In the genomic region with DNA sequence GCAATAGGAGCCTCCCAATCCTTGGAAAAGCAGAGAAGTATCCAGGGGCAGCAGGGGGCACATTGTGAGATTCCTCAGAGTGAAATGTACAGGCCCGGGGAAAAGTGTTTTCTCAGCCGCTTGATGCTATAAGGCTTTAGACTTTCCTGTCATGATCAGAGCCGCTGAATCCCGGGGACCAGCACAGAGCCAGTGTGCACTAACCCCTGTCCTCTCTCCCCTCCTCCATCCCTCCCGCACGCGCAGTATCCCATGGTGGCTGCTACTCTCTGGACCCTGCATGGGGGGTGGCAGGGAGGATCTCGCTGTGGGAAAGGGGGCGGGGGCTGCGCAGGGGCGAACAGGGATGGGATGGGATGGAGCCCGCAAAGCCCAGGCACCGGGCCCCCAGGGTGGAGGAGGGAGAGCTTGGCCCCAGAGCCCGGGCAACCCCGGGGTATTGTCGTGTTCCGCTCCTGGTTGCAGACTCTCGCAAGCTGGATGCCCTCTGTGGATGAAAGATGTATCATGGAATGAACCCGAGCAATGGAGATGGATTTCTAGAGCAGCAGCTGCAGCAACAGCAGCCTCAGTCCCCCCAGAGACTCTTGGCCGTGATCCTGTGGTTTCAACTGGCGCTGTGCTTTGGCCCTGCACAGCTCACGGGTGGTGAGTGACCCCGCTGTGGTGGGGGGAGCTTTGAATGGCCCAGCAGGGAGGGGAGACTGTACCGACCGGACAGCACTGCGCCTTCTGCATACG, we compare ENCODE assay signal across 8 mouse cellular contexts. TPM values are rescaled to one million over a fixed set of nuclear protein-coding genes. Genes with fewer than 3 reads are reported as not detected.
DNase-seq lines count a peak whose midpoint lies in the region; ATAC-seq and TF ChIP-seq lines count a peak whose summit lies in the region.

No protein-coding gene starts in this region.

- under 1% methylated on average over 27 of the region's 27 CpGs for whole genome bisulfite sequencing in embryonic facial prominence, embryonic 11.5 days
- 0% methylated on average over 26 of the region's 27 CpGs for WGBS in hindbrain, embryonic 14.5 days
- WGBS in liver, embryonic 11.5 days: 3% methylated on average over 27 of the region's 27 CpGs

- DNase-seq in adrenal gland, adult 2 months: peak; percentile 14
- no peak for DNase-seq in adrenal gland, postnatal 4 days (ENCODE audit: low spot score in 2 of 2)
- DNase-seq in embryonic facial prominence, embryonic 11.5 days (ENCODE audit: low spot score): peak; percentile 59
- peak; percentile 49 for DNase-seq in hindbrain, embryonic 14.5 days (ENCODE audit: low spot score)
- peak; percentile 52 for DNase-seq in liver, embryonic 11.5 days (ENCODE audit: low spot score)
- DNase-seq in right cerebral cortex, postnatal 14 days: peak; percentile 37
- no peak for DNase-seq in gastrocnemius, adult 8-10 months (ENCODE audit: low spot score in 2 of 2)

- no peak for TF ChIP-seq CTCF in ES-Bruce4 (IDR thresholded peaks at IDR 0.05; ENCODE audit: low read depth, low read length)

- peak overlapping the region; percentile 94 for H3K4me2 ChIP-seq in embryonic facial prominence, embryonic 11.5 days (ENCODE audit: low read depth, low read length)
- peak overlapping the region; percentile 89 for H3K4me2 ChIP-seq in hindbrain, embryonic 14.5 days (replicated peaks)
- peak overlapping the region; percentile 80 for H3K4me2 ChIP-seq in liver, embryonic 11.5 days

- peak; percentile 83 for ATAC-seq in embryonic facial prominence, embryonic 11.5 days (replicated peaks; ENCODE audit: insufficient number of reproducible peaks, low FRiP score, low TSS enrichment, low read depth)
- ATAC-seq in hindbrain, embryonic 14.5 days (ENCODE audit: low FRiP score): peak; percentile 78
- ATAC-seq in liver, embryonic 11.5 days (replicated peaks; ENCODE audit: low FRiP score): peak; percentile 37

- no peak overlapping the region for H3K27ac ChIP-seq in ES-Bruce4 (ENCODE audit: insufficient read depth, low read length)
- H3K27ac ChIP-seq in embryonic facial prominence, embryonic 11.5 days (replicated peaks; ENCODE audit: low read depth, low read length): peak overlapping the region; percentile 28; the same call in 1 of the 2 replicates
- H3K27ac ChIP-seq in hindbrain, embryonic 14.5 days: peak overlapping the region; percentile 86
- no peak overlapping the region for H3K27ac ChIP-seq in liver, embryonic 11.5 days (ENCODE audit: low read depth, low read length)

- H3K9ac ChIP-seq in ES-Bruce4 (ENCODE audit: low read depth, poor library complexity, severe bottlenecking): peak overlapping the region; percentile 61
- H3K9ac ChIP-seq in embryonic facial prominence, embryonic 11.5 days (replicated peaks; ENCODE audit: low read length): peak overlapping the region; percentile 51
- H3K9ac ChIP-seq in hindbrain, embryonic 14.5 days: peak overlapping the region; percentile 76
- no peak overlapping the region for H3K9ac ChIP-seq in liver, embryonic 11.5 days (ENCODE audit: low read depth, low read length)

- no peak for TF ChIP-seq POLR2A in ES-Bruce4 (IDR thresholded peaks at IDR 0.05; ENCODE audit: insufficient read depth, low read length)

- no peaks in the 10 kb centered on the region for H3K9me3 ChIP-seq in ES-Bruce4 (replicated peaks; ENCODE audit: control insufficient read depth, insufficient read depth, low read length, poor library complexity, severe bottlenecking)
- H3K9me3 ChIP-seq in embryonic facial prominence, embryonic 11.5 days (replicated peaks; ENCODE audit: control insufficient read depth, low read length): no peaks in the 10 kb centered on the region
- no peaks in the 10 kb centered on the region for H3K9me3 ChIP-seq in hindbrain, embryonic 14.5 days (ENCODE audit: control insufficient read depth, low read length)
- H3K9me3 ChIP-seq in liver, embryonic 11.5 days (ENCODE audit: control insufficient read depth, low read length): no peaks in the 10 kb centered on the region

- H3K4me3 ChIP-seq in ES-Bruce4 (ENCODE audit: low read depth, low read length): peak overlapping the region; percentile 80
- H3K4me3 ChIP-seq in embryonic facial prominence, embryonic 11.5 days (ENCODE audit: low read depth, low read length): peak overlapping the region; percentile 68
- H3K4me3 ChIP-seq in hindbrain, embryonic 14.5 days (replicated peaks; ENCODE audit: low read length): peak overlapping the region; percentile 53
- peak overlapping the region; percentile 61 for H3K4me3 ChIP-seq in liver, embryonic 11.5 days (ENCODE audit: low read depth, low read length)

- no peaks in the 10 kb centered on the region for H3K36me3 ChIP-seq in ES-Bruce4 (ENCODE audit: control insufficient read depth, insufficient read depth, low read length, poor library complexity, severe bottlenecking)
- no peaks in the 10 kb centered on the region for H3K36me3 ChIP-seq in embryonic facial prominence, embryonic 11.5 days (replicated peaks; ENCODE audit: control insufficient read depth, insufficient read depth, low read depth, low read length)
- H3K36me3 ChIP-seq in hindbrain, embryonic 14.5 days (replicated peaks; ENCODE audit: control insufficient read depth, insufficient read depth): no peaks in the 10 kb centered on the region
- H3K36me3 ChIP-seq in liver, embryonic 11.5 days (ENCODE audit: control insufficient read depth, insufficient read depth, low read length): no peaks in the 10 kb centered on the region

- no peaks in the 10 kb centered on the region for H3K4me1 ChIP-seq in ES-Bruce4 (ENCODE audit: control insufficient read depth, insufficient read depth, low read length)
- peaks cover 5% of the 10 kb centered on the region; the same call in 1 of the 2 replicates for H3K4me1 ChIP-seq in embryonic facial prominence, embryonic 11.5 days (ENCODE audit: control insufficient read depth, insufficient read depth, low read length)
- H3K4me1 ChIP-seq in hindbrain, embryonic 14.5 days (replicated peaks; ENCODE audit: control insufficient read depth, insufficient read depth, low read length): peaks cover 12% of the 10 kb centered on the region; the same call in 1 of the 2 replicates
- peaks cover 6% of the 10 kb centered on the region for H3K4me1 ChIP-seq in liver, embryonic 11.5 days (replicated peaks; ENCODE audit: control insufficient read depth, insufficient read depth, low read length)

- H3K27me3 ChIP-seq in ES-Bruce4 (ENCODE audit: control insufficient read depth, insufficient read depth, low read length, poor library complexity, severe bottlenecking): no peaks in the 10 kb centered on the region
- peaks cover 5% of the 10 kb centered on the region for H3K27me3 ChIP-seq in embryonic facial prominence, embryonic 11.5 days (ENCODE audit: control insufficient read depth, insufficient read depth, low read length)
- no peaks in the 10 kb centered on the region for H3K27me3 ChIP-seq in hindbrain, embryonic 14.5 days (ENCODE audit: control insufficient read depth, insufficient read depth, low read length)
- H3K27me3 ChIP-seq in liver, embryonic 11.5 days (replicated peaks; ENCODE audit: control insufficient read depth, insufficient read depth, low read length): peaks cover 28% of the 10 kb centered on the region

- no peak for TF ChIP-seq EP300 in ES-Bruce4 (IDR thresholded peaks at IDR 0.05; ENCODE audit: insufficient read depth, low read depth, low read length)

RNA-seq across cellular contexts. Expression of a gene that starts 1.1 kb away (rescaled TPM):
- 1 to 10 TPM; 4.6 to 5.2 TPM for total RNA-seq in adrenal gland, adult 2 months (2021)
- 5.2 and 6.7 TPM in 2 replicates for polyA plus RNA-seq in adrenal gland, adult 2 months (2012; rRNA removed)
- total RNA-seq in adrenal gland, postnatal 4 days (2021): 1 to 10 TPM; 7.9 to 9.6 TPM
- polyA plus RNA-seq in ES-Bruce4 (2011; ENCODE audit: insufficient read depth, insufficient read length, low read depth, missing spikeins): 23.6 and 24.6 TPM in 2 replicates
- 13.1 and 16.8 TPM in 2 replicates for polyA plus RNA-seq in embryonic facial prominence, embryonic 11.5 days (2014; fragmentation: Nextera tagmentation; extraction: Ambion mirVana)
- 73.9 and 83.9 TPM in 2 replicates for polyA plus RNA-seq in hindbrain, embryonic 14.5 days (2014; fragmentation: Nextera tagmentation; extraction: Ambion mirVana)
- 4.6 TPM in 2 replicates for polyA plus RNA-seq in liver, embryonic 11.5 days (2014; fragmentation: Nextera tagmentation; extraction: Ambion mirVana)
- under 1 TPM; 0.19 to 0.36 (median 0.19) TPM for total RNA-seq in gastrocnemius, adult 8-10 months (2022)

RNA-seq across cellular contexts. Expression of a gene that starts 15.7 kb away (rescaled TPM):
- total RNA-seq in adrenal gland, adult 2 months (2021): not detected
- not detected in 2 replicates for polyA plus RNA-seq in adrenal gland, adult 2 months (2012; rRNA removed)
- total RNA-seq in adrenal gland, postnatal 4 days (2021): not detected
- polyA plus RNA-seq in ES-Bruce4 (2011; ENCODE audit: insufficient read depth, insufficient read length, low read depth, missing spikeins): not detected in 2 replicates
- polyA plus RNA-seq in embryonic facial prominence, embryonic 11.5 days (2014; fragmentation: Nextera tagmentation; extraction: Ambion mirVana): not detected in 2 replicates
- not detected in 2 replicates for polyA plus RNA-seq in hindbrain, embryonic 14.5 days (2014; fragmentation: Nextera tagmentation; extraction: Ambion mirVana)
- polyA plus RNA-seq in liver, embryonic 11.5 days (2014; fragmentation: Nextera tagmentation; extraction: Ambion mirVana): not detected in 2 replicates
- not detected for total RNA-seq in gastrocnemius, adult 8-10 months (2022)

Comparison
In these comparisons a context has a peak if more than half of its experiments do, and no peak if none do; other contexts are left out.
1. DNase-seq: peak in adrenal gland, adult 2 months (single experiment), embryonic facial prominence, embryonic 11.5 days (single experiment), hindbrain, embryonic 14.5 days (single experiment), liver, embryonic 11.5 days (single experiment) and right cerebral cortex, postnatal 14 days (single experiment); none in adrenal gland, postnatal 4 days (0 of 2) and gastrocnemius, adult 8-10 months (0 of 2).
2. H3K27ac ChIP-seq: peak in embryonic facial prominence, embryonic 11.5 days (single experiment) and hindbrain, embryonic 14.5 days (single experiment); none in ES-Bruce4 (single experiment) and liver, embryonic 11.5 days (single experiment).
3. Peak in every context shown above with its lines, with median percentiles within 50 percentile points of each other: H3K4me3 ChIP-seq, ATAC-seq and H3K4me2 ChIP-seq.